Mouse (Mus musculus): ENCODE measurements around the gene Meig1. TPM values are rescaled to one million over a fixed set of nuclear protein-coding genes. Genes with fewer than 3 reads are reported as not detected.

Gene Meig1
- polyA plus RNA-seq (2015; fragmentation: Nextera tagmentation; extraction: Ambion mirVana): not detected in 2 replicates

DNA sequence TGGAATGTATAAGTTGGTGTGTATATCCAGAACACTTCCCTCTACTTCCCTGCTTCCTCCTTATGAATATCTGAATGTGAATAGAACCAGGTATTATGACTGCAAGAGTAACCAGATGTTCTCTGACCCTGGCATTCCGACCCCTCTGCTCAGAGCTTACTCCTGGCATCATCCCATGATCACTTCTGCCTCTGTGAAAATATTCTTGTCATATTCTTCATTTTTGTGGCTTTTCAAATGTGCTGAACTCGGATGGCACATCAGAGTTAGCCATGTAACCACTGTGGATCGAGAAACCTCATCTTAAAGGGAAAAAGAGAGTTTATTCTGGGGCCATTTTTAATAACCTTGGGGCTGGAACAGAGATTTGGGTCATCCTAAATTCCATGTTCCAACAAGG is at the start of gene Meig1:
Gene Meig1 (minus strand): TSS at position 101 of the 400 bp plus-strand sequence.
- Histone ChIP-seq H3K9me3 (no peaks in the 10 kb centered on the region), H3K27ac (replicated peaks) (no peak within 1 kb of the TSS), H3K4me3 (peak within 1 kb of the TSS; percentile 88), H3K27me3 (replicated peaks) (peaks cover 10% of the 10 kb centered on the region), H3K4me2 (peak within 1 kb of the TSS; percentile 99), H3K9ac (no peak within 1 kb of the TSS), H3K4me1 (peaks cover 21% of the 10 kb centered on the region), H3K36me3 (no peaks in the 10 kb centered on the region)
- WGBS: 54% methylated on average over 3 of the region's 3 CpGs
- ATAC-seq (ENCODE audit: extremely low read depth, insufficient number of reproducible peaks, low FRiP score, low TSS enrichment): no peak

DNA sequence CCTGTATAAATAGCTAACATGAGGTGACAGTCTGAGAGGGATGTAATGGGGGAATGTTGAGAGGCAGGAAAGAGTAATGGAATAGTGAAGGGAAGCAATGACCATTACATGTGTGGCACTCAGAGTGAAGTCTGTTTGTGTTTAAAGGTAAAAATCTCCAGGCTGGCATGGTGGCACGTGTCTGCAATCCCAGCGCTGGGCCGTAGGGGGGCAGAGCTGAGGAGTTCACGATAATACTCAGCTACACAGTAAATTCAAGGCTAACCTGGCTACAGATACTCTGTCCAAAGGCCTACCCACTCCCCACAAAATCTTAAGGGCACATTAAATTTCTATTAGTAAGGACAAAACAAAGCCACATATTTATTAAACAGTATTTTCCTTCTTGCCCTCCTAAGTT is 34.1 kb upstream of the Meig1 start:
- no peak for ATAC-seq (ENCODE audit: extremely low read depth, insufficient number of reproducible peaks, low FRiP score, low TSS enrichment)
- no peak overlapping the region for H3K4me2 ChIP-seq
- H3K4me1 ChIP-seq: no peaks in the 10 kb centered on the region
- no peaks in the 10 kb centered on the region for H3K27me3 ChIP-seq (replicated peaks)
- no peaks in the 10 kb centered on the region for H3K9me3 ChIP-seq
- no peak overlapping the region for H3K4me3 ChIP-seq
- no peak overlapping the region for H3K27ac ChIP-seq (replicated peaks)
- peaks cover 77% of the 10 kb centered on the region for H3K36me3 ChIP-seq
- 79% methylated on average over 4 of the region's 4 CpGs for WGBS
- no peak overlapping the region for H3K9ac ChIP-seq

DNA sequence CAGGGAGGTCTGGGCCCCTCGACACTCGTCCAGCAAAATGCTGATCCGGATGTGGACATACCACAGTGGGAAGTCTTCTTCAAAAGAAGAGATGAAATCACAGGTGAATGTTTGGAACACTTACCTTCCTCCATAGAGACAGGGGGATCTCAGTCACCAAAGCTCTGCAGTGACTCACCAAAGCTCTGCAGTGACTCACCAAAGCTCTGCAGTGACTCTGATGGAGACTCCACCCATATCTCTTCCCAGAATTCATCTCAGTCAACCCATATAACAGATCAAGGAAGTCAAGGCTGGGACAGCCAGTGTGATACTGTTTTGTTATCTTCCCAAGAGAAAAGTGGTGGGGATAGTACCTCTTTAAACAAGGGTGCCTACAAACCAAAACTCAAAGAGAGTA is 30.6 kb upstream of the Meig1 start:
- Histone ChIP-seq H3K27ac (replicated peaks) (no peak overlapping the region), H3K9ac (no peak overlapping the region), H3K4me3 (no peak overlapping the region), H3K27me3 (replicated peaks) (no peaks in the 10 kb centered on the region), H3K4me2 (no peak overlapping the region), H3K4me1 (no peaks in the 10 kb centered on the region), H3K36me3 (peaks cover 64% of the 10 kb centered on the region), H3K9me3 (no peaks in the 10 kb centered on the region)
- WGBS: 90% methylated on average over 3 of the region's 3 CpGs
- ATAC-seq (ENCODE audit: extremely low read depth, insufficient number of reproducible peaks, low FRiP score, low TSS enrichment): no peak

DNA sequence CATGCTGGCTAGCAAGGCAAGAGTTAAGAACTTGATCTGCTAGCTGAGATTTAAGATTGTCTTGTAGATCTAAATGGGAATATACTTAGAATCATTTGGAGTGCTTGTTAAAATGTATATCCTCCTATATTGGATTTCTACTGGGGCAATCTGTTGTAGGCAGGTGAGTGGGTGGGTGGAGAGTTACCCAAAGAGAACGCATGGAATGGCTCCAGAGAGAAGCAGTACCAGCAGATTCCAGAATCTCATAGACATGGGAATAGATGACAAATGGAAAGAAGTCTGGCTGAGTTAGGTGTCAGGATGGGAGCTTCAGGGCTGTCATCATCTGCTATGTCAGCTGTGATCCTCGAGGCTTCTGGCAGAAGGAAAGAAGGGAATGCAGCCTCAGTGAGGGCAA is 27.0 kb upstream of the Meig1 start:
- H3K4me2 ChIP-seq: no peak overlapping the region
- H3K27me3 ChIP-seq (replicated peaks): no peaks in the 10 kb centered on the region
- no peak for ATAC-seq (ENCODE audit: extremely low read depth, insufficient number of reproducible peaks, low FRiP score, low TSS enrichment)
- peaks cover 48% of the 10 kb centered on the region for H3K36me3 ChIP-seq
- H3K4me1 ChIP-seq: no peaks in the 10 kb centered on the region
- no peaks in the 10 kb centered on the region for H3K9me3 ChIP-seq
- H3K9ac ChIP-seq: no peak overlapping the region
- WGBS: 54% methylated on average over 2 of the region's 2 CpGs
- no peak overlapping the region for H3K27ac ChIP-seq (replicated peaks)
- H3K4me3 ChIP-seq: no peak overlapping the region

DNA sequence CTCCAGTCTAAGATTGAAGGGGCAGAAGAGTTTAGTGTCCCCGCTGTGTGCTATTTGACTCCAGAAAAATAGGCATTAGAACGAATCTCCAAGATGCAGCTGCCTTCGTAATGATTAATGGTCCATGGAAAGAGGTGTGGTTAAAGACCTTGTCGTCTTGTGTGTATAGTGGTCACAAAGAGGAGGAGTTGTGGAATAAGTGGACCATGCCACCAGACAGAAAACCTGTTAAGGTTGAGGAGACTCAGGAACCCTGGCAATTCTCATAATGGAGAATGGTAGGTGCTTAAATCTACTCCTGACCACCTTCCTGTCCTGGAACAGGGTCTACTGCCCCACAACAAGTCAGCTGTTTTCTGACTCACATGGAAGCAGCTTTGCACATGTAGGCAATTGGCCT is 23.5 kb upstream of the Meig1 start:
- Histone ChIP-seq H3K4me3 (no peak overlapping the region), H3K9me3 (no peaks in the 10 kb centered on the region), H3K27me3 (replicated peaks) (no peaks in the 10 kb centered on the region), H3K36me3 (peaks cover 35% of the 10 kb centered on the region), H3K4me2 (no peak overlapping the region), H3K27ac (replicated peaks) (no peak overlapping the region), H3K4me1 (no peaks in the 10 kb centered on the region), H3K9ac (no peak overlapping the region)
- ATAC-seq (ENCODE audit: extremely low read depth, insufficient number of reproducible peaks, low FRiP score, low TSS enrichment): no peak
- WGBS: 85% methylated on average over 4 of the region's 4 CpGs

DNA sequence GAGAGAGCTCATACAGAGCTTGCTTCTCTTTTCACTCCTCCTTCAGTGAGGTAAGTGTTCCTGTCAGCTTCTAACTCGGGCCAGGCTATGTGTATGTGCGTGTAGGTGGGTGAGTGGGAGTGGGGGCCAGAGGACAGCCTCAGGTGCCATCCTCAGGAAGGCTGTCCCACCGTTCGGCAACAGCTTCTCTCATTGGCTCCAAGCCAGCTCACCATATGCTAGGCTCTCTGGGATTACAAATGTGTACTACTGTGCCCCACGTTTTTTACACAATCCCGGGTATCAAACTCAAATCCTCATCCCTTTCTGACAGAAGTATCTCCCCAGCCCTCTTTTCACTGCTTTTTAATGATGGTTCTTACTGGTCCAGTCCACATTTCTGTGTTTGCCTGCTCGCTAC is 21.8 kb upstream of the Meig1 start:
- H3K4me1 ChIP-seq: no peaks in the 10 kb centered on the region
- 75% methylated on average over 7 of the region's 7 CpGs for WGBS
- H3K27me3 ChIP-seq (replicated peaks): no peaks in the 10 kb centered on the region
- H3K4me3 ChIP-seq: no peak overlapping the region
- H3K9ac ChIP-seq: no peak overlapping the region
- H3K27ac ChIP-seq (replicated peaks): no peak overlapping the region
- no peaks in the 10 kb centered on the region for H3K9me3 ChIP-seq
- ATAC-seq (ENCODE audit: extremely low read depth, insufficient number of reproducible peaks, low FRiP score, low TSS enrichment): no peak
- H3K36me3 ChIP-seq: peaks cover 34% of the 10 kb centered on the region
- H3K4me2 ChIP-seq: no peak overlapping the region

DNA sequence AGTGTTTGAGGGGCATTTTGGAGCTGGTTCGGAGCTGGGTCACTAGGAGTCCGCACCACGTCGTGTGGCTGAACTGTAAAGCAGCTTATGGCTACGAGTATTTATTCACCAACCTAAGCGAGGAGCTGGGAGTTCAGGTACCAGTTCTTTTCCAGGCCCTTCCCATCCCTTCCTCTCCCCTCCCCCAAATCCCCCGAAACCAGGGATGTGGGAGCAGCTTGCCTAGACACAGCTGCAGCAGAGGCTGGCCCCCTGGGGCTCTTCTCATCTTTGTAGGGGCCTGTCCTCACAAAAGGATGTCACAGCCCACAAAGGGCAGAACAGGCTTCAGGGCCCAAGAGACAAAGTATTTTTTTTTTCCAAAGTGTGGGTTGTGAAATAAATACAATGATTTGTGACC is 15.5 kb upstream of the Meig1 start:
- 68% methylated on average over 7 of the region's 7 CpGs for WGBS
- Histone ChIP-seq H3K36me3 (peaks cover 22% of the 10 kb centered on the region), H3K27me3 (replicated peaks) (no peaks in the 10 kb centered on the region), H3K4me1 (no peaks in the 10 kb centered on the region), H3K4me3 (no peak overlapping the region), H3K9ac (no peak overlapping the region), H3K9me3 (no peaks in the 10 kb centered on the region), H3K27ac (replicated peaks) (no peak overlapping the region), H3K4me2 (no peak overlapping the region)
- ATAC-seq (ENCODE audit: extremely low read depth, insufficient number of reproducible peaks, low FRiP score, low TSS enrichment): no peak

DNA sequence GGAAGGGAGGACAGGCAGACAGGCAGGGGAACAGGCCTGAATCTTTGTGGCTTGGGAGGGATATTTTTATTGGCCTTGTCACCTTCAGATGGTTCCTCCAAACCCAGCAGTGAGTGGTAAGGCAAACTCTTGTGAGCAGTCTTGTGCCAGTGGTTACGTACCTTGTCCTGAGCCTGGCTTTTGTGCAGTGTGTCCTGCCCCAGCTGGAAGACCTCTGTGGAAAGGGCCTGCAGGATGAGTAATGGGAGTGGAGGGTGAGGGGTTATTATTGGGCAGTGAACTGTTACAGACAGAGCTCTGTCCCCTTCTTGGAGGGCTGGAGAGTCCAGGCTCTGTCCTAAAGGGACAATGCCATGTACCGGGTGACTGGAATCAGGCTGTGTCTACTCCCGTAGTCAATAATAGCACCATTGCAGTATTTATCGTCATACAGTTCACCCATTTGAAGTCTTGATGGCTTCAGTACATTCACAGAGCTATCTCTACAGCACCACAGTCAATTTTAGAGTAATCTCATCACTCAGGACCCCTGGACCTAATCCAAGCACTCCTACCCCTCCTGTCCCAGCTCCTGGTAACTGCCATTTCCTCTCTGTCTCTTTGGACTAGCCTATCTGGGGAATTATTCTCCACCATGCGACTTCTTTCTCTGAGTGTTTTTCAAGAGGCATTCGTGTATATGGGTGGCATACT is 13.1 kb upstream of the Meig1 start:
- no peak overlapping the region for H3K27ac ChIP-seq (replicated peaks)
- no peaks in the 10 kb centered on the region for H3K9me3 ChIP-seq
- H3K27me3 ChIP-seq (replicated peaks): no peaks in the 10 kb centered on the region
- peaks cover 14% of the 10 kb centered on the region for H3K36me3 ChIP-seq
- H3K4me1 ChIP-seq: no peaks in the 10 kb centered on the region
- no peak overlapping the region for H3K4me3 ChIP-seq
- WGBS: 75% methylated on average over 6 of the region's 6 CpGs
- no peak overlapping the region for H3K9ac ChIP-seq
- no peak overlapping the region for H3K4me2 ChIP-seq
- no peak for ATAC-seq (ENCODE audit: extremely low read depth, insufficient number of reproducible peaks, low FRiP score, low TSS enrichment)

DNA sequence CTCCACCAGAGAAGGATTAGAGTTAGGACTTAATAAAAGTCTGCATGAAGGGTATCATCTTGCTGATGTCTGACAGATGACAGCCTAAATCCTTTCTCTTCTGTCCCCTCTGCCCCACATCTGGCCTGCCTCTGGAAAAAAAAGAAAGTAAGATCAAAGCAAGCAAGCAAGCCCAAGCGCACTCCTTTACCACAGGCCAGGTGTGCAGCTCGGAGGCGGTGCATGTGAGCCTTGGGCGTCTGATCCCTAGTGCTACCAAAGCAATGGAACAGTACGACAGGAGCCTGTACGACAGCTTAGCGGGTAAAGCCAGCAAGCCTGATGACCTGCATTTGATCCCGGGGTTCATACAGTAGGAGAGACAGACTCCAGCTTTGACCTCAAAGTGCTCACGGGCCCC is 8.5 kb upstream of the Meig1 start:
- Histone ChIP-seq H3K36me3 (0 out of 2 replicates have a peak, but pooled peaks cover 6% of the 10 kb centered on the region), H3K4me1 (no peaks in the 10 kb centered on the region), H3K4me2 (no peak overlapping the region), H3K27me3 (replicated peaks) (no peaks in the 10 kb centered on the region), H3K9me3 (no peaks in the 10 kb centered on the region), H3K9ac (no peak overlapping the region), H3K27ac (replicated peaks) (no peak overlapping the region), H3K4me3 (no peak overlapping the region)
- WGBS: 85% methylated on average over 9 of the region's 9 CpGs
- no peak for ATAC-seq (ENCODE audit: extremely low read depth, insufficient number of reproducible peaks, low FRiP score, low TSS enrichment)

DNA sequence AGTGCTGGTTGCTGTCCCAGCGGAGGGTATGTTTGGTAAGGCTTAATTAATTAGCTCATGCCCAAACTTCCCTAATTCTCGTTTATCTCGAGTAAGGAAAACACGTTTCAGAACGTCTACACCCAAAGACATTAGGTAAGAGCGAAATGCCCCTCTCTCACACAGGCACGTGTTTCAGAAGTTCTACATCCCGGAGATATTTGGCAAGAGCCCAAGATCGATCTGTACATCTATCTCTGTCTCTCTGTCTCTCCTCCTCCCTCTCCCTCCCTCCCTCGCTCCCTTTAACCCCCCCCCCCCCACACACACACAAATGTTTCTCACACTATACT is 2.1 kb upstream of the Meig1 start:
- no peak overlapping the region for H3K27ac ChIP-seq (replicated peaks)
- no peak for ATAC-seq (ENCODE audit: extremely low read depth, insufficient number of reproducible peaks, low FRiP score, low TSS enrichment)
- no peaks in the 10 kb centered on the region; the same call in 1 of the 2 replicates for H3K27me3 ChIP-seq (replicated peaks)
- 7% methylated on average over 10 of the region's 10 CpGs for WGBS
- peak overlapping the region; percentile 88 for H3K4me3 ChIP-seq
- H3K9ac ChIP-seq: peak overlapping the region; percentile 83
- no peaks in the 10 kb centered on the region for H3K9me3 ChIP-seq
- 0 out of 2 replicates have a peak, but pooled peaks cover 3% of the 10 kb centered on the region for H3K36me3 ChIP-seq
- H3K4me1 ChIP-seq: peaks cover 14% of the 10 kb centered on the region
- peak overlapping the region; percentile 99 for H3K4me2 ChIP-seq

DNA sequence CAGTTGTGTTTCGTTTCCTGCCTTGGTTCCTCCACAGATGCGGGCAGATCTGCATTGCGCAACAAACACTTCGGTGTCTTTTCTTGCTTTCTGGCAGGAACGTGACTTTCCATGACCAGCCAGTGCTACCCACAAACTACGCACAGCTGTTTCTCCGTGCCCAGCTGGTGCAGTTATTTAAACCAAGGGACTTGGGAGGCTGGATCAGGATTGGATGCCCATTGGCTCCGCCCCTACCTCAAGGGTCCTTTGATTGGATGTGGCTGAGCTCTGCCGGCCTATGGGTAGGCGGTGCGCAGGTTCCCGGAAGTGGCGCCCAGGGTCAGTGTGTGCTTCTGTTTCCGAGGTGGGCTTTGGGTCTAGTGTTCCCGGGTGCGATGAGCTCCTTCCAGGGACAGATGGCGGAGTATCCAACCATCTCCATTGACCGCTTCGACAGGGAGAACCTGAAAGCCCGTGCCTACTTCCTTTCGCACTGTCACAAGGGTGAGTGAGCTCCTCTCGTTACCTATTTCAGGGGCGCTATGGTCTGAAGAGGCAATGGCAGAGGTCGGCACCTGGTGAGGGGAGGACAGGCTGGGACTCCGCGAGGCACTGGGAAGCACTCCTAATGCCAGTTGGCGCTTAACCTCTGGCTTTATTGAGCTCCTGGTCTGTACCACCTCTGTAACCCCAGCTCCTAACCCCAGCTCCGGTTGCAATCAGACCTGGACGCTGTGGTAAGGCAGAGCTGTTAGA is 1.6 kb upstream of the Meig1 start, which contains the start of gene Dclre1c:
Gene Dclre1c (plus strand): TSS at position 291 of the 738 bp plus-strand sequence.
- Histone ChIP-seq H3K27me3 (replicated peaks) (no peaks in the 10 kb centered on the region; the same call in 1 of the 2 replicates), H3K9me3 (no peaks in the 10 kb centered on the region), H3K9ac (peak within 1 kb of the TSS; percentile 83), H3K4me1 (peaks cover 16% of the 10 kb centered on the region), H3K27ac (replicated peaks) (no peak within 1 kb of the TSS), H3K36me3 (no peaks in the 10 kb centered on the region), H3K4me3 (peak within 1 kb of the TSS; percentile 88), H3K4me2 (peak within 1 kb of the TSS; percentile 99)
- peak; percentile 91 for ATAC-seq (ENCODE audit: extremely low read depth, insufficient number of reproducible peaks, low FRiP score, low TSS enrichment)
- WGBS: 2% methylated on average over 29 of the region's 29 CpGs

DNA sequence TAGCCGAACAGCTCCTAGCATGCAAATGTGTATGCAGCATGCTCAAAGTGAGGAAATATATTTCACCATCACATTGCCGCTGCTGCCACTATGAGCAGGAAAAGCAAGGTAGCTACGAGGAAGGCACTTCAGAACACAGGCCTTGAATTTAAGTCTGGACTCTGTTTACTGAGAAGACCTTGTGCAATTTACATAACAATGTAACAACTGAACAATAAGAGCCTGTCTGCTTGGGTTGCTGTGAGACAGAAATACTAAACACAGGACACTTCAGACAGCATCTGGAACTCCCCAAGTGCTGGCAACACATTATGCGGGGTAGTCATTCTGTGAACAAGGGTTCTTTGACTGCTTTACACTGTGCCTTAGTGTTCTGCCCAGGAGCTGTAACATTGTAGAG is 2.3 kb downstream of the Meig1 start:
- H3K36me3 ChIP-seq: no peaks in the 10 kb centered on the region
- no peak overlapping the region for H3K9ac ChIP-seq
- H3K4me2 ChIP-seq: no peak overlapping the region
- WGBS: 69% methylated on average over 4 of the region's 4 CpGs
- peaks cover 20% of the 10 kb centered on the region for H3K4me1 ChIP-seq
- H3K27me3 ChIP-seq (replicated peaks): peaks cover 25% of the 10 kb centered on the region
- no peak overlapping the region for H3K27ac ChIP-seq (replicated peaks)
- no peak for ATAC-seq (ENCODE audit: extremely low read depth, insufficient number of reproducible peaks, low FRiP score, low TSS enrichment)
- H3K9me3 ChIP-seq: no peaks in the 10 kb centered on the region
- H3K4me3 ChIP-seq: no peak overlapping the region

Data from heart, embryonic 13.5 days (tissue).